Mouse (Mus musculus): ENCODE data around the gene Rab3ip. TPM values are rescaled to one million over a fixed set of nuclear protein-coding genes. Genes with fewer than 3 reads are reported as not detected.

The Rab3ip gene
- polyA plus RNA-seq, 1 experiment from 2014 or later: 14.4 TPM

GRCm38 (mm10) chr10:116944144-116944543 is 6.4 kb downstream of the Rab3ip start:
- no peak overlapping the region for H3K9ac ChIP-seq (ENCODE audit: low read length)
- WGBS: 79% methylated on average over 3 of the region's 3 CpGs
- no peaks in the 10 kb centered on the region for H3K36me3 ChIP-seq (ENCODE audit: control insufficient read depth, insufficient read depth, low read length)
- no peak overlapping the region for H3K27ac ChIP-seq (replicated peaks)
- H3K4me3 ChIP-seq (ENCODE audit: low read depth, low read length): no peak overlapping the region
- DNase-seq (ENCODE audit: low spot score) (no peak), ATAC-seq (ENCODE audit: low FRiP score, low TSS enrichment) (no peak)
- no peak overlapping the region for H3K4me2 ChIP-seq (replicated peaks; ENCODE audit: low read depth)
- H3K4me1 ChIP-seq (replicated peaks; ENCODE audit: control insufficient read depth, insufficient read depth): no peaks in the 10 kb centered on the region
- TF ChIP-seq EP300 (optimal IDR thresholded peaks at IDR 0.05): no peak
- peak; percentile 62 for TF ChIP-seq CTCF (IDR thresholded peaks at IDR 0.05; ENCODE audit: low read depth)
- no peaks in the 10 kb centered on the region for H3K9me3 ChIP-seq (ENCODE audit: control insufficient read depth, low read length)
- H3K27me3 ChIP-seq (ENCODE audit: control insufficient read depth, insufficient read depth, low read length): no peaks in the 10 kb centered on the region

DNA sequence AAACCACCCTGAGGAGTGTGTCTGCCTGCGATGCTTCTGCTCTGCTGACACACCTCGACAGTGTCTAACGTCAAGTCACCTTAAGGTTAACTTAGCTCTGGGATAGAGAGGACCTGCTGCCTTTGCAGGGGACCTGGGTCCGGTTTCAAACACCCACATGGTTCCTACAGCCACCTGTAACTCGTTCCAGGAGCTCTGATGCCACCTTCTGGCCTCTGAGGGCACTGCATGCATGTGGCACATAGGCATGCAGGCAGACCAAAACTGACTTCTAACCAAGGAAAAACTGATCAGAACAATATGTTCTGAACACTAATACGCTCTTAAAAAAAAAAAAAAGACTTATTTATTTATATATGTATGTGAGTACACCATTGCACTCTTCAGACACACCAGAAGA is 7.5 kb downstream of the Rab3ip start:
- H3K36me3 ChIP-seq (ENCODE audit: control insufficient read depth, insufficient read depth, low read length): no peaks in the 10 kb centered on the region
- TF ChIP-seq CTCF (IDR thresholded peaks at IDR 0.05; ENCODE audit: low read depth) (peak; percentile 56), EP300 (optimal IDR thresholded peaks at IDR 0.05) (no peak)
- H3K9ac ChIP-seq (ENCODE audit: low read length): no peak overlapping the region
- no peak overlapping the region for H3K4me2 ChIP-seq (replicated peaks; ENCODE audit: low read depth)
- H3K9me3 ChIP-seq (ENCODE audit: control insufficient read depth, low read length): no peaks in the 10 kb centered on the region
- H3K4me3 ChIP-seq (ENCODE audit: low read depth, low read length): no peak overlapping the region
- H3K4me1 ChIP-seq (replicated peaks; ENCODE audit: control insufficient read depth, insufficient read depth): no peaks in the 10 kb centered on the region
- no peaks in the 10 kb centered on the region for H3K27me3 ChIP-seq (ENCODE audit: control insufficient read depth, insufficient read depth, low read length)
- peak; percentile 39 for DNase-seq (ENCODE audit: low spot score)
- no peak overlapping the region for H3K27ac ChIP-seq (replicated peaks)
- 92% methylated on average over 6 of the region's 6 CpGs for WGBS
- no peak for ATAC-seq (ENCODE audit: low FRiP score, low TSS enrichment)

- no peaks in the 10 kb centered on the region for H3K4me1 ChIP-seq (replicated peaks; ENCODE audit: control insufficient read depth, insufficient read depth)
- H3K9me3 ChIP-seq (ENCODE audit: control insufficient read depth, low read length): no peaks in the 10 kb centered on the region
- no peak overlapping the region for H3K4me3 ChIP-seq (ENCODE audit: low read depth, low read length)
- H3K36me3 ChIP-seq (ENCODE audit: control insufficient read depth, insufficient read depth, low read length): no peaks in the 10 kb centered on the region
- no peak overlapping the region for H3K27ac ChIP-seq (replicated peaks)
- ATAC-seq (ENCODE audit: low FRiP score, low TSS enrichment): no peak
- no peak overlapping the region for H3K9ac ChIP-seq (ENCODE audit: low read length)
- 80% methylated on average over 12 of the region's 12 CpGs for WGBS
- no peak for DNase-seq (ENCODE audit: low spot score)
- no peaks in the 10 kb centered on the region for H3K27me3 ChIP-seq (ENCODE audit: control insufficient read depth, insufficient read depth, low read length)
- H3K4me2 ChIP-seq (replicated peaks; ENCODE audit: low read depth): no peak overlapping the region
- TF ChIP-seq EP300 (optimal IDR thresholded peaks at IDR 0.05) (no peak), CTCF (IDR thresholded peaks at IDR 0.05; ENCODE audit: low read depth) (no peak)
These were observed 15.5 kb downstream of the Rab3ip start for GRCm38 (mm10) chr10:116935028-116935427.

DNA sequence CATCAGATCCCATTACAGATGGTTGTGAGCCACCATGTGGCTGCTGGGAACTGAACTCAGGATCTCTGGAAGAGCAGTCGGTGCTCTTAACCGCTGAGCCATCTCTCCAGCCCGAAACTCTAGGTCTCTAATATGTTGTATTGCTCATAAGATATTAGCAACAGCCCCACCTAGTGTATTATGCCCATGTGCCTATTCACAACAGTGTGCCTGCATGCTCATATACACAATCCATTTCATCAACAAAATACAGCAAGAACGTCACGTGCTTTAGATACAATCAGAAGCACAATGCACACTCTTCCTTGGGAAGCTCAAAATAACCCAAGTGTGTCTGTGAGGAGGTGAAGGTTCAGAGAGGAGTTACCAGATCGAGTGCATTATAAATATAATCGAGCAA is 16.8 kb downstream of the Rab3ip start:
- ATAC-seq (ENCODE audit: low FRiP score, low TSS enrichment) (no peak), DNase-seq (ENCODE audit: low spot score) (no peak)
- H3K4me3 ChIP-seq (ENCODE audit: low read depth, low read length): no peak overlapping the region
- no peaks in the 10 kb centered on the region for H3K36me3 ChIP-seq (ENCODE audit: control insufficient read depth, insufficient read depth, low read length)
- H3K27me3 ChIP-seq (ENCODE audit: control insufficient read depth, insufficient read depth, low read length): no peaks in the 10 kb centered on the region
- H3K4me2 ChIP-seq (replicated peaks; ENCODE audit: low read depth): no peak overlapping the region
- no peak overlapping the region for H3K27ac ChIP-seq (replicated peaks)
- 90% methylated on average over 7 of the region's 7 CpGs for WGBS
- no peaks in the 10 kb centered on the region for H3K9me3 ChIP-seq (ENCODE audit: control insufficient read depth, low read length)
- H3K4me1 ChIP-seq (replicated peaks; ENCODE audit: control insufficient read depth, insufficient read depth): no peaks in the 10 kb centered on the region
- TF ChIP-seq CTCF (IDR thresholded peaks at IDR 0.05; ENCODE audit: low read depth) (peak; percentile 12; the same call in 1 of the 2 replicates), EP300 (optimal IDR thresholded peaks at IDR 0.05) (no peak)
- no peak overlapping the region for H3K9ac ChIP-seq (ENCODE audit: low read length)

DNA sequence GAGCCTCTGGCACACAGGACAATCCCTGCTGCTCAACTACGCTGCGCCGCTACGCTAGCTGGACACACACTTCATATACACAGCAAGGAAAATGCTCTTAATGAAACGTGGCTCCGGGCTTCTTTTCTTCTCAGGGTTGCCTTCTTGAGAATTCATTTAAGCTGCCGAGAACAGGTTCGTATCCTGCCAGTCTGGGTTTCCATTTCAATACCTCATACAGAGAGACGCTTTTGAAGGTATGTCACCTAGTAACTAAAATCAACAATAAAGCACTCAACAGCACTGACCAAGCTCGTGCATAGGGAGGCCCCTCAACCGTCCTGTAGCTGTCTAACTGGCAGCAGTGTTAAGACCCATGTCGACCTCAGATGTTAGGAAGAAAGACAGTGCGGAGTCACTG is 18.2 kb downstream of the Rab3ip start:
- no peaks in the 10 kb centered on the region for H3K27me3 ChIP-seq (ENCODE audit: control insufficient read depth, insufficient read depth, low read length)
- H3K4me2 ChIP-seq (replicated peaks; ENCODE audit: low read depth): no peak overlapping the region
- no peak for ATAC-seq (ENCODE audit: low FRiP score, low TSS enrichment)
- WGBS: 83% methylated on average over 13 of the region's 13 CpGs
- H3K4me3 ChIP-seq (ENCODE audit: low read depth, low read length): no peak overlapping the region
- TF ChIP-seq CTCF (IDR thresholded peaks at IDR 0.05; ENCODE audit: low read depth) (no peak), EP300 (optimal IDR thresholded peaks at IDR 0.05) (no peak)
- H3K4me1 ChIP-seq (replicated peaks; ENCODE audit: control insufficient read depth, insufficient read depth): no peaks in the 10 kb centered on the region
- H3K36me3 ChIP-seq (ENCODE audit: control insufficient read depth, insufficient read depth, low read length): peaks cover 2% of the 10 kb centered on the region; the same call in 1 of the 2 replicates
- no peak overlapping the region for H3K9ac ChIP-seq (ENCODE audit: low read length)
- no peaks in the 10 kb centered on the region for H3K9me3 ChIP-seq (ENCODE audit: control insufficient read depth, low read length)
- H3K27ac ChIP-seq (replicated peaks): no peak overlapping the region
- no peak for DNase-seq (ENCODE audit: low spot score)

DNA sequence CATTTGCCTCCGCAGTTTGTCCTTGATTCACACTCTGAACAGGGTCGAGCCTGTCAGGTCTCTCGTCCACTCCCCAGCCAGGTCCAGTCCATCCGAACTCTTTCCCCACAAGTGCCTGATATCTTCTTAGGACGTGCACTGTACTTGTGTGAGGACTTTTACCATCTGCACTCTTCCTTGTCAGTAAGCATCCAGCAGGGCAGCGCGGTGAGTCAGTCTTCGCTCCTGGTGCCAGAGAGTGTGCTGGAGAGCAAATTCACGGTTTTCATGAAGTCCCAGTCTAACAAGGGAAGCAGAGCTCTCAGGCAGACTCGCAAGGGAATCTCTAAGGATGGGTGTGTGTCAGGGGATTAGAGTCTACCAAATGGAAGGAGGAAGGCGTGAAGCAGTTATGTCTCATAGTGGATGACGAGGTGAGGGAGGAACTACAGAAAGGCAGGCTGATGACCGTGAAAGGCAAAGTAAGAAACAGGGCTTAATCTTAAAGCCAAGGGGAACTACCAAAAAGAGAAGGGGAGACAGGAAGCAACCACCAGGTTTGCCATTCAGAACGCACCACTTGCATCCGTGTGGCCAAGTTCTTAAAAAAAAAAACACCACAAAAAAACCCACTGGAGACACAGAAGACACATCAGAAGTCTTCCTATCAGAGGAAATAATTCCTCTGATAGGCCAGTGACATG is 18.9 kb downstream of the Rab3ip start:
- DNase-seq (ENCODE audit: low spot score) (no peak), ATAC-seq (ENCODE audit: low FRiP score, low TSS enrichment) (no peak)
- no peaks in the 10 kb centered on the region for H3K9me3 ChIP-seq (ENCODE audit: control insufficient read depth, low read length)
- WGBS: 82% methylated on average over 15 of the region's 15 CpGs
- H3K4me1 ChIP-seq (replicated peaks; ENCODE audit: control insufficient read depth, insufficient read depth): no peaks in the 10 kb centered on the region
- H3K4me3 ChIP-seq (ENCODE audit: low read depth, low read length): no peak overlapping the region
- peaks cover 2% of the 10 kb centered on the region; the same call in 1 of the 2 replicates for H3K36me3 ChIP-seq (ENCODE audit: control insufficient read depth, insufficient read depth, low read length)
- no peak for TF ChIP-seq CTCF (IDR thresholded peaks at IDR 0.05; ENCODE audit: low read depth)
- no peak for TF ChIP-seq EP300 (optimal IDR thresholded peaks at IDR 0.05)
- H3K4me2 ChIP-seq (replicated peaks; ENCODE audit: low read depth): no peak overlapping the region
- no peak overlapping the region for H3K9ac ChIP-seq (ENCODE audit: low read length)
- no peaks in the 10 kb centered on the region for H3K27me3 ChIP-seq (ENCODE audit: control insufficient read depth, insufficient read depth, low read length)
- no peak overlapping the region for H3K27ac ChIP-seq (replicated peaks)
